Mouse (Mus musculus) brain, embryonic 14.5 days (tissue): ENCODE measurements around the gene Efcab9.

Experiments
- CTCF ChIP-seq: fragments of 200-500 bp; IDR thresholded peaks from 2 replicates; pipeline ENCODE4 v1.5.1; 2012; ENCODE audit warnings: inconsistent platforms, mild to moderate bottlenecking, moderate library complexity, borderline replicate concordance; ENCODE audit not compliant: insufficient read depth, insufficient read length; ENCODE audit errors: extremely low read depth
- POLR2A ChIP-seq: fragments of 200-500 bp; IDR thresholded peaks from 2 replicates; pipeline ENCODE4 v1.6.1; 2012; ENCODE audit warnings: mild to moderate bottlenecking, inconsistent platforms, borderline replicate concordance; ENCODE audit not compliant: poor library complexity, insufficient read depth, insufficient read length, severe bottlenecking; ENCODE audit errors: extremely low read depth

DNA sequence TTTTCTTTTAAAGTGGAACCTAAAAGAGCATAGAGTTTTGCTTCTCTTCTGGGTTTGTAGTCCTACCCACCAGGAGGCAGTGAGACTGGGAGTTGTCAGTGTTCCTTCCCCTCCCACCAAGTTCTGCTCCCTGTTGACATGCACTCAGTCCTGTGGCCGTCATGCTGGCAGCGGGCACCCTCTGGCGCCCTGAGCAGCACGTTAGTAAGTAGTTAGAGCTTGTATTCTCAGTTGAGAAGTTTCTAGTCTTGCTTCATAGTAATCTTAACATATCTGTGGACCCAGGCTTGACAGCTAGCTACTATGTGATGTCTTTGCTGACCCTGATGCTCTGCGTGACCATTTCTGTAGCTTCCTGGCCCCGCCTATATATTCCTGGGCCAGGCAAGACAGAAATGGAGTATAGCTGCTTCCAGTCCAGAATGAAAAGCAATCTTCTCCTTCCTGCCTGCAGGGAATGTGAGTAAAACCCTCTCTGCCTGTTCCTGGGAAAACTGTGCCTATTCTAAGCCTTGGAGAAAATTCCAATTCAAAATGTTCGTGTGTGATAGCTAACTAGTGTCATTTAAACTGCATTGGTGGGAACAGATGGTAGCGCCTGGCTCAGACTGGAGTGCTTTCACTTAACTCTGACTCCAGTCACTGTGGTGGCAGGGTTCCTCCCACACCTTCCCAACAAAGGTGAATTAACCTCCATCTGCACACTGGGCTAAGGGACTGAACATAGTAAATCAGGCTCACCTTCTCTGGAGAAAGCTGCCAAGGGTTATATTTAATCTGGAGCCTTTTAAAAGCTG is 14.8 kb downstream of the Efcab9 start:
- TF ChIP-seq CTCF (no peak), POLR2A (no peak)
